Mouse (Mus musculus) kidney, embryonic 15.5 days (tissue): ENCODE measurements around the gene Rgmb. TPM values are rescaled to one million over a fixed set of nuclear protein-coding genes. Genes with fewer than 3 reads are reported as not detected.

Experiments
- ATAC-seq: fragments of 200-750 bp; cut with Nextera tagmentation; replicated peaks from 2 replicates; pipeline ENCODE4 v1.8.0; 2017; ENCODE audit warnings: moderate TSS enrichment; ENCODE audit not compliant: low FRiP score
- H3K27ac ChIP-seq: fragments of 300-500 bp; sonication (generic); 2 replicates; pipeline ENCODE4 v1.5.1; 2015; ENCODE audit warnings: mild to moderate bottlenecking, inconsistent platforms
- H3K27me3 ChIP-seq: fragments of 300-500 bp; sonication (generic); 2 replicates; pipeline ENCODE4 v1.6.1; 2015; ENCODE audit warnings: inconsistent platforms
- H3K36me3 ChIP-seq: fragments of 300-500 bp; sonication (generic); 2 replicates; pipeline ENCODE4 v1.6.1; 2015; ENCODE audit warnings: inconsistent platforms
- H3K4me1 ChIP-seq: fragments of 300-500 bp; sonication (generic); 2 replicates; pipeline ENCODE4 v1.6.1; 2015; ENCODE audit warnings: inconsistent platforms
- H3K4me2 ChIP-seq: fragments of 300-500 bp; sonication (generic); 2 replicates; pipeline ENCODE4 v1.6.1; 2015; ENCODE audit warnings: moderate library complexity, mild to moderate bottlenecking, inconsistent platforms
- H3K4me3 ChIP-seq: fragments of 300-500 bp; sonication (generic); replicated peaks from 2 replicates; pipeline ENCODE4 v1.5.1; 2015; ENCODE audit warnings: mild to moderate bottlenecking, inconsistent platforms
- H3K9ac ChIP-seq: fragments of 300-500 bp; sonication (generic); 2 replicates; pipeline ENCODE4 v1.6.1; 2015; ENCODE audit warnings: mild to moderate bottlenecking, inconsistent platforms
- H3K9me3 ChIP-seq: fragments of 300-500 bp; sonication (generic); replicated peaks from 2 replicates; pipeline ENCODE4 v1.6.1; 2016; ENCODE audit warnings: inconsistent platforms
- WGBS: fragments of 180-500 bp; shearing (Covaris S2); methylation state at CpG from one replicate; pipeline ENCODE4 v1.1.7; 2015; ENCODE audit warnings: mixed read lengths; 5-methylcytosine and 5-hydroxymethylcytosine counted together
- polyA plus RNA-seq: library from polyadenylated mRNA; unstranded; fragments of >200 nt; fragmentation: Nextera tagmentation; extraction: Ambion mirVana; gene quantifications from 2 replicates; pipeline ENCODE4 v1.2.1, GENCODE M21; 2015

Gene Rgmb
- polyA plus RNA-seq: 12.5 and 13.3 TPM in 2 replicates

- H3K4me2 ChIP-seq: peak within 1 kb of the TSS; percentile 95
- peak within 1 kb of the TSS; percentile 64 for H3K9ac ChIP-seq
- H3K9me3 ChIP-seq: no peaks in the 10 kb centered on the region
- peak within 1 kb of the TSS; percentile 66 for H3K4me3 ChIP-seq
- peak within 1 kb of the TSS; percentile 88 for H3K27ac ChIP-seq
- ATAC-seq: peak; percentile 28
- H3K27me3 ChIP-seq: 0 out of 2 replicates have a peak, but pooled peaks cover 3% of the 10 kb centered on the region
- under 1% methylated on average over 55 of the region's 55 CpGs for WGBS
- no peaks in the 10 kb centered on the region for H3K36me3 ChIP-seq
- peaks cover 35% of the 10 kb centered on the region for H3K4me1 ChIP-seq
These were observed at the start of gene Rgmb for GRCm38 (mm10) chr17:15830766-15831644. Gene Rgmb (minus strand): TSS chr17:15831039.

GRCm38 (mm10) chr17:15874765-15875164 lies 43.9 kb upstream of the Rgmb start:
- Histone ChIP-seq H3K4me3 (no peak overlapping the region), H3K36me3 (no peaks in the 10 kb centered on the region), H3K4me1 (no peaks in the 10 kb centered on the region), H3K9ac (no peak overlapping the region), H3K4me2 (no peak overlapping the region), H3K27ac (no peak overlapping the region), H3K27me3 (no peaks in the 10 kb centered on the region), H3K9me3 (no peaks in the 10 kb centered on the region)
- no peak for ATAC-seq
- WGBS: 64% methylated on average over 6 of the region's 6 CpGs

GRCm38 (mm10) chr17:15872093-15872492 lies 41.3 kb upstream of the Rgmb start:
- no peak overlapping the region for H3K4me3 ChIP-seq
- no peak for ATAC-seq

GRCm38 (mm10) chr17:15865249-15865648 lies 34.4 kb upstream of the Rgmb start:
- ATAC-seq: no peak
- no peaks in the 10 kb centered on the region for H3K36me3 ChIP-seq
- H3K27ac ChIP-seq: no peak overlapping the region
- no peaks in the 10 kb centered on the region for H3K9me3 ChIP-seq
- no peak overlapping the region for H3K4me3 ChIP-seq
- H3K27me3 ChIP-seq: no peaks in the 10 kb centered on the region
- 90% methylated on average over 1 of the region's 1 CpGs for WGBS
- H3K4me2 ChIP-seq: no peak overlapping the region
- no peaks in the 10 kb centered on the region for H3K4me1 ChIP-seq
- no peak overlapping the region for H3K9ac ChIP-seq

More at GRCm38 (mm10) chr17:15872093-15872492, 41.3 kb upstream of the Rgmb start:
- H3K36me3 ChIP-seq: no peaks in the 10 kb centered on the region
- no peak overlapping the region for H3K27ac ChIP-seq
- H3K27me3 ChIP-seq: no peaks in the 10 kb centered on the region
- H3K4me2 ChIP-seq: no peak overlapping the region
- no peak overlapping the region for H3K9ac ChIP-seq
- no peaks in the 10 kb centered on the region for H3K9me3 ChIP-seq
- H3K4me1 ChIP-seq: no peaks in the 10 kb centered on the region

- no peak overlapping the region for H3K4me3 ChIP-seq
- H3K9me3 ChIP-seq: no peaks in the 10 kb centered on the region
- no peak overlapping the region for H3K4me2 ChIP-seq
- 75% methylated on average over 4 of the region's 4 CpGs for WGBS
- H3K27me3 ChIP-seq: no peaks in the 10 kb centered on the region
- ATAC-seq: no peak
- no peaks in the 10 kb centered on the region for H3K4me1 ChIP-seq
- no peak overlapping the region for H3K9ac ChIP-seq
- no peak overlapping the region for H3K27ac ChIP-seq
- H3K36me3 ChIP-seq: no peaks in the 10 kb centered on the region
These were observed 31.5 kb upstream of the Rgmb start for GRCm38 (mm10) chr17:15862355-15862754.

GRCm38 (mm10) chr17:15853121-15853520 lies 22.3 kb upstream of the Rgmb start:
- no peaks in the 10 kb centered on the region for H3K27me3 ChIP-seq
- no peak for ATAC-seq
- no peak overlapping the region for H3K9ac ChIP-seq
- 77% methylated on average over 2 of the region's 2 CpGs for WGBS
- H3K4me2 ChIP-seq: no peak overlapping the region
- H3K27ac ChIP-seq: no peak overlapping the region
- H3K4me3 ChIP-seq: no peak overlapping the region
- H3K4me1 ChIP-seq: 0 out of 2 replicates have a peak, but pooled peaks cover 2% of the 10 kb centered on the region
- no peaks in the 10 kb centered on the region for H3K36me3 ChIP-seq
- no peaks in the 10 kb centered on the region for H3K9me3 ChIP-seq

- Histone ChIP-seq H3K27me3 (no peaks in the 10 kb centered on the region), H3K9ac (no peak overlapping the region), H3K4me1 (0 out of 2 replicates have a peak, but pooled peaks cover 2% of the 10 kb centered on the region), H3K9me3 (no peaks in the 10 kb centered on the region), H3K4me3 (no peak overlapping the region), H3K36me3 (no peaks in the 10 kb centered on the region), H3K4me2 (no peak overlapping the region), H3K27ac (no peak overlapping the region)
- ATAC-seq: no peak
- 70% methylated on average over 3 of the region's 3 CpGs for WGBS
These were observed 19.7 kb upstream of the Rgmb start for GRCm38 (mm10) chr17:15850544-15850943.

- no peak overlapping the region for H3K9ac ChIP-seq
- H3K4me2 ChIP-seq: no peak overlapping the region
- H3K36me3 ChIP-seq: no peaks in the 10 kb centered on the region
- H3K27me3 ChIP-seq: no peaks in the 10 kb centered on the region
- H3K9me3 ChIP-seq: no peaks in the 10 kb centered on the region
- no peak for ATAC-seq
- no peak overlapping the region for H3K4me3 ChIP-seq
- H3K4me1 ChIP-seq: no peaks in the 10 kb centered on the region
- no peak overlapping the region for H3K27ac ChIP-seq
- WGBS: 86% methylated on average over 2 of the region's 2 CpGs
These were observed 10.6 kb upstream of the Rgmb start for GRCm38 (mm10) chr17:15841425-15841824.

- H3K9ac ChIP-seq: no peak overlapping the region
- H3K4me2 ChIP-seq: no peak overlapping the region
- no peak overlapping the region for H3K27ac ChIP-seq
- H3K36me3 ChIP-seq: no peaks in the 10 kb centered on the region
- H3K4me1 ChIP-seq: peaks cover 31% of the 10 kb centered on the region
- WGBS: 41% methylated on average over 5 of the region's 5 CpGs
- no peak for ATAC-seq
- H3K27me3 ChIP-seq: 0 out of 2 replicates have a peak, but pooled peaks cover 3% of the 10 kb centered on the region
- H3K4me3 ChIP-seq: no peak overlapping the region
- H3K9me3 ChIP-seq: no peaks in the 10 kb centered on the region
These were observed 1.6 kb upstream of the Rgmb start for GRCm38 (mm10) chr17:15832398-15832797.

GRCm38 (mm10) chr17:15831810-15832209 lies 971 bp upstream of the Rgmb start:
- ATAC-seq: no peak
- H3K27ac ChIP-seq: no peak overlapping the region

GRCm38 (mm10) chr17:15830171-15830765 lies 571 bp downstream of the Rgmb start:
- peak overlapping the region; percentile 95 for H3K4me2 ChIP-seq
- peak overlapping the region; percentile 66 for H3K4me3 ChIP-seq
- peak overlapping the region; percentile 64 for H3K9ac ChIP-seq
- peaks cover 35% of the 10 kb centered on the region for H3K4me1 ChIP-seq
- 0 out of 2 replicates have a peak, but pooled peaks cover 3% of the 10 kb centered on the region for H3K27me3 ChIP-seq
- under 1% methylated on average over 33 of the region's 34 CpGs for WGBS
- H3K9me3 ChIP-seq: no peaks in the 10 kb centered on the region
- peak overlapping the region; percentile 88 for H3K27ac ChIP-seq
- no peaks in the 10 kb centered on the region for H3K36me3 ChIP-seq
- peak; percentile 19 for ATAC-seq

More at GRCm38 (mm10) chr17:15831810-15832209, 971 bp upstream of the Rgmb start:
- no peak overlapping the region for H3K4me3 ChIP-seq
- H3K9me3 ChIP-seq: no peaks in the 10 kb centered on the region
- 0 out of 2 replicates have a peak, but pooled peaks cover 3% of the 10 kb centered on the region for H3K27me3 ChIP-seq
- WGBS: 21% methylated on average over 8 of the region's 8 CpGs
- H3K9ac ChIP-seq: no peak overlapping the region
- no peak overlapping the region for H3K4me2 ChIP-seq
- H3K4me1 ChIP-seq: peaks cover 35% of the 10 kb centered on the region
- no peaks in the 10 kb centered on the region for H3K36me3 ChIP-seq
